Mouse (Mus musculus) E14TG2a.4 (cell line): ENCODE measurements at regions not wholly inside any gene's neighbourhood (a gene's known extent, or its start where the extent isn't known, plus 50 kb on each side); places are given as distances from the start of the nearest gene placed in this dataset.

Experiments
- CTCF ChIP-seq: conservative IDR thresholded peaks from 2 replicates; pipeline ENCODE4 v1.5.1; 2014; ENCODE audit warnings: low read length
- NANOG ChIP-seq: IDR thresholded peaks from 2 replicates; pipeline ENCODE4 v1.6.1; 2014; ENCODE audit warnings: borderline replicate concordance, low read length, mixed read lengths
- POU5F1 ChIP-seq: IDR thresholded peaks from 2 replicates; pipeline ENCODE4 v1.6.1; 2014; ENCODE audit warnings: low read length, borderline replicate concordance

GRCm38 (mm10) chr10:112837400-112838035, 91.3 kb downstream of the Atxn7l3b start:
- TF ChIP-seq CTCF = no peak
- no peak for TF ChIP-seq NANOG
- TF ChIP-seq POU5F1 = no peak
